Mouse (Mus musculus) lung, embryonic 14.5 days (tissue): Measurements from ENCODE around the gene Klhl10. TPM values are rescaled to one million over a fixed set of nuclear protein-coding genes. Genes with fewer than 3 reads are reported as not detected.

Experiments
- ATAC-seq: fragments of 200-750 bp; cut with Nextera tagmentation; 2 replicates; pipeline ENCODE4 v1.8.0; 2017; ENCODE audit warnings: mild to moderate bottlenecking, moderate TSS enrichment, moderate library complexity; ENCODE audit not compliant: insufficient read depth
- DNase-seq: peaks from one replicate; pipeline ENCODE4 v3.0.0-alpha.2; 2015
- H3K27ac ChIP-seq: fragments of 300-500 bp; sonication (generic); 2 replicates; pipeline ENCODE4 v1.5.1; 2014; ENCODE audit warnings: low read depth, mild to moderate bottlenecking, moderate library complexity
- H3K27me3 ChIP-seq: fragments of 300-500 bp; sonication (generic); 2 replicates; pipeline ENCODE4 v1.6.1; 2014; ENCODE audit warnings: low read length, control low read depth; ENCODE audit not compliant: insufficient read depth
- H3K36me3 ChIP-seq: fragments of 300-500 bp; sonication (generic); 2 replicates; pipeline ENCODE4 v1.6.1; 2014; ENCODE audit warnings: control low read depth; ENCODE audit not compliant: insufficient read depth
- H3K4me1 ChIP-seq: fragments of 300-500 bp; sonication (generic); 2 replicates; pipeline ENCODE4 v1.6.1; 2014; ENCODE audit warnings: antibody characterized with exemption, control low read depth; ENCODE audit not compliant: insufficient read depth
- H3K4me2 ChIP-seq: fragments of 300-500 bp; sonication (generic); 2 replicates; pipeline ENCODE4 v1.6.1; 2014; ENCODE audit warnings: mild to moderate bottlenecking
- H3K4me3 ChIP-seq: fragments of 300-500 bp; sonication (generic); 2 replicates; pipeline ENCODE4 v1.5.1; 2014; ENCODE audit warnings: low read depth, low read length
- H3K9ac ChIP-seq: fragments of 300-500 bp; sonication (generic); 2 replicates; pipeline ENCODE4 v1.6.1; 2014
- H3K9me3 ChIP-seq: fragments of 300-500 bp; sonication (generic); 2 replicates; pipeline ENCODE4 v1.6.1; 2016; ENCODE audit warnings: low read depth, low read length, control low read depth
- CTCF ChIP-seq: IDR thresholded peaks from 2 replicates; pipeline ENCODE4 v1.5.1; 2016; ENCODE audit warnings: antibody characterized with exemption, low read depth
- WGBS: fragments of 180-500 bp; shearing (Covaris S2); extraction: QIAGEN DNeasy Blood & Tissue Kit; methylation state at CpG from one replicate; pipeline ENCODE4 v1.1.7; 2014; 5-methylcytosine and 5-hydroxymethylcytosine counted together
- polyA plus RNA-seq: library from polyadenylated mRNA; unstranded; fragments of >200 nt; fragmentation: Nextera tagmentation; extraction: Ambion mirVana; gene quantifications from 2 replicates; pipeline ENCODE4 v1.2.1, GENCODE M21; 2014

The Klhl10 gene
- 0.24 and 0.58 TPM in 2 replicates for polyA plus RNA-seq

- WGBS = 81% methylated on average over 8 of the region's 8 CpGs
- peak within 1 kb of the TSS; percentile 91 for H3K9ac ChIP-seq
- peaks cover 24% of the 10 kb centered on the region; the same call in 1 of the 2 replicates for H3K36me3 ChIP-seq
- peak within 1 kb of the TSS; percentile 79 for H3K4me3 ChIP-seq
- H3K27ac ChIP-seq = peak within 1 kb of the TSS; percentile 50; the same call in 1 of the 2 replicates
- no peaks in the 10 kb centered on the region for H3K27me3 ChIP-seq
- ATAC-seq (no peak), DNase-seq (no peak)
- peak within 1 kb of the TSS; percentile 74 for H3K4me2 ChIP-seq
- TF ChIP-seq CTCF = no peak
- peaks cover 6% of the 10 kb centered on the region; the same call in 1 of the 2 replicates for H3K4me1 ChIP-seq
- H3K9me3 ChIP-seq = no peaks in the 10 kb centered on the region
Measured at GRCm38 (mm10) chr11:100441797-100442196, at the start of gene Klhl10, which contains the start of gene Nt5c3b. TSS of gene Klhl10 (plus strand) at chr11:100441917. TSS of gene Nt5c3b (minus strand) at chr11:100441808.

DNA sequence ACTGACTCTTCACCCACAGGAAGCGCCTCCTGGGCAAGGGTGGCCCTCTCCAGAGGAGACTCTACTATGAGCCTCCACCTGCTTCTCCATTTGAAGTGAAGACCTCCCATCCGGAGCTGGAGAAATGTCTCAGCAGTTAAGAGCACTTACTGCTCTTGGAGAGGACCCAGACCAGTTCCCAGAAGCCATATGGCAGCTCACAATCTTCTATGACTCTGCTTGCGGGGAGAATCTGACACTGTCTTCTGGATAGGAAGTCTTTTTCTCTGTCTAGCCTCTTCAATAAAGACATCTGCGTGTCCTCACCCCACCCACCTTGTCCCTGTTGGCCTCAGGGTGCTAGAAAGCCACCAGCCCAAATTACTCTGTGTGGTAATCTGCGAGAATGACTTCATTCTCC, 48.8 kb upstream of the Klhl10 start:
- no peak overlapping the region for H3K27ac ChIP-seq
- WGBS = 71% methylated on average over 5 of the region's 5 CpGs
- no peak overlapping the region for H3K9ac ChIP-seq
- no peak overlapping the region for H3K4me2 ChIP-seq
- H3K4me3 ChIP-seq = no peak overlapping the region
- DNase-seq (no peak), ATAC-seq (no peak)
- TF ChIP-seq CTCF = no peak
- no peaks in the 10 kb centered on the region for H3K27me3 ChIP-seq
- H3K4me1 ChIP-seq = peaks cover 48% of the 10 kb centered on the region
- no peaks in the 10 kb centered on the region for H3K9me3 ChIP-seq
- H3K36me3 ChIP-seq = no peaks in the 10 kb centered on the region

DNA sequence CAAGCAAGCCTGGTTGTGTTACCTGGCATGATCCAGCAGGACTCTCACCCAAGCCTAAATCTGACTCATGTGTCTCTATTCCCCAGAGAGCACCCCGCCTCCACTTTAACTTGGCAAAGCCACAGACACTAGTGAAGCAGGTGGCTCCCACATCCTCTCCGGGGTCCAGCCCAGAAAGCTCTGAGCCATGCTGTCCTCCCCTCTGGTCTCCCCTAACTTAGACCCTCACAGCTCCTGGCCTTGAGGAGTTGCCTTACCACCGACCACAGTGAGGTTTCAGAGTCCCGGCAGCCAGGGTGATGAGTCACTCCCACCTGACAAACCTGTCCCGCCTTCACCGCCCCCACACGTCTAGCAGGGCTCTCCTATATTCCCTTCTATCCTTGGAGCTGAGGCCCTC, 48.0 kb upstream of the Klhl10 start:
- Histone ChIP-seq H3K4me3 (no peak overlapping the region), H3K9me3 (no peaks in the 10 kb centered on the region), H3K4me2 (no peak overlapping the region), H3K27ac (no peak overlapping the region), H3K4me1 (peaks cover 40% of the 10 kb centered on the region), H3K36me3 (no peaks in the 10 kb centered on the region), H3K9ac (no peak overlapping the region), H3K27me3 (no peaks in the 10 kb centered on the region)
- ATAC-seq (no peak), DNase-seq (no peak)
- no peak for TF ChIP-seq CTCF
- 54% methylated on average over 7 of the region's 7 CpGs for WGBS

DNA sequence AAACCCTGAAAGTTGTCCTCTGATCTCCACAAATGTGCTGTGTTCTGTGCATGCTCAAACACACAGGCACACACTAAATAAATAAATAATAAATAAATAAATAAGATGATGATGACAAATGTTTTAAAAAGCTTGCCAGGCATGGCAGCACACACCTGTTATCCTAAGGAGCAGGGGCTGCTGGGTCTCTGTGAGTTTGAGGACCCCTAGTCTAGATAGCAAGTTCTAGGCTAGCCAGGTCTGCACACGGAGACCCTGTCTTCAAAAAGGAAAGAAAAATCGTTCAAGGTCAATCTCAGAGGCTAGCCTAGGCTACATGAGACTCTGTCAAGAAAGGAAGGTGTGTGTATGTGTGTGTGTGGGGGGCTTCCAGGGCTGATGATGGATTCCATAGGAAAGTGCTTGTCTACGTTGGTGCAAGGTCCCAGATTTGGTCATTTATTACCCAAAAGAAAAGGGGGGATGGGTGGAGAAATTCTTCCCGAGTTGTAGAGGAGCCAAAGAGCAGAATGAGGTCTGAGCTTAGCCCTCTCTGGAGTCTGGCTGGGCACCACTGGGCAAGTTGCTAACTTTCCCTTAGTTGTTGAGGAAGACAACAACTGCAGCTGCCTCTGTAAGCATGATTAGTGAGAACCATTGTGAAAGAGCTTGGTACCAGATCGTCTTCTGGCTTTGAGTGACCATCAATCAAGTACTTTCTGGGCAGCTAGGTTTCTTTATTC, 47.2 kb upstream of the Klhl10 start:
- Histone ChIP-seq H3K36me3 (no peaks in the 10 kb centered on the region), H3K27ac (peak overlapping the region; percentile 90; the same call in 1 of the 2 replicates), H3K9ac (no peak overlapping the region), H3K4me1 (peaks cover 38% of the 10 kb centered on the region), H3K4me3 (peak overlapping the region; percentile 72), H3K4me2 (peak overlapping the region; percentile 78), H3K27me3 (no peaks in the 10 kb centered on the region), H3K9me3 (no peaks in the 10 kb centered on the region)
- DNase-seq = no peak
- WGBS = 42% methylated on average over 5 of the region's 5 CpGs
- TF ChIP-seq CTCF = no peak
- no peak for ATAC-seq

- peak overlapping the region; percentile 34; the same call in 1 of the 2 replicates for H3K9ac ChIP-seq
- DNase-seq = peak; percentile 45
- H3K4me3 ChIP-seq = peak overlapping the region; percentile 72
- H3K4me1 ChIP-seq = peaks cover 32% of the 10 kb centered on the region
- WGBS = 28% methylated on average over 11 of the region's 11 CpGs
- H3K27me3 ChIP-seq = no peaks in the 10 kb centered on the region
- H3K36me3 ChIP-seq = no peaks in the 10 kb centered on the region
- no peaks in the 10 kb centered on the region for H3K9me3 ChIP-seq
- H3K27ac ChIP-seq = peak overlapping the region; percentile 90; the same call in 1 of the 2 replicates
- no peak for ATAC-seq
- TF ChIP-seq CTCF = no peak
- peak overlapping the region; percentile 78 for H3K4me2 ChIP-seq
Measured at GRCm38 (mm10) chr11:100395200-100395599, 46.5 kb upstream of the Klhl10 start.

GRCm38 (mm10) chr11:100395861-100396631, 45.7 kb upstream of the Klhl10 start:
- Histone ChIP-seq H3K4me3 (peak overlapping the region; percentile 72), H3K27ac (peak overlapping the region; percentile 90), H3K4me2 (peak overlapping the region; percentile 78), H3K4me1 (peaks cover 24% of the 10 kb centered on the region), H3K9me3 (no peaks in the 10 kb centered on the region), H3K27me3 (no peaks in the 10 kb centered on the region), H3K9ac (peak overlapping the region; percentile 76), H3K36me3 (no peaks in the 10 kb centered on the region)
- no peak for ATAC-seq
- peak; percentile 57 for DNase-seq
- 24% methylated on average over 17 of the region's 17 CpGs for WGBS
- peak; percentile 28; the same call in 1 of the 2 replicates for TF ChIP-seq CTCF
